Mouse (Mus musculus): ENCODE results near the gene Bloc1s3. TPM values are rescaled to one million over a fixed set of nuclear protein-coding genes. Genes with fewer than 3 reads are reported as not detected.

The Bloc1s3 gene
- total and polyA plus RNA-seq, 3 experiments: 4.9 to 8.0 (median 6.7) TPM

DNA sequence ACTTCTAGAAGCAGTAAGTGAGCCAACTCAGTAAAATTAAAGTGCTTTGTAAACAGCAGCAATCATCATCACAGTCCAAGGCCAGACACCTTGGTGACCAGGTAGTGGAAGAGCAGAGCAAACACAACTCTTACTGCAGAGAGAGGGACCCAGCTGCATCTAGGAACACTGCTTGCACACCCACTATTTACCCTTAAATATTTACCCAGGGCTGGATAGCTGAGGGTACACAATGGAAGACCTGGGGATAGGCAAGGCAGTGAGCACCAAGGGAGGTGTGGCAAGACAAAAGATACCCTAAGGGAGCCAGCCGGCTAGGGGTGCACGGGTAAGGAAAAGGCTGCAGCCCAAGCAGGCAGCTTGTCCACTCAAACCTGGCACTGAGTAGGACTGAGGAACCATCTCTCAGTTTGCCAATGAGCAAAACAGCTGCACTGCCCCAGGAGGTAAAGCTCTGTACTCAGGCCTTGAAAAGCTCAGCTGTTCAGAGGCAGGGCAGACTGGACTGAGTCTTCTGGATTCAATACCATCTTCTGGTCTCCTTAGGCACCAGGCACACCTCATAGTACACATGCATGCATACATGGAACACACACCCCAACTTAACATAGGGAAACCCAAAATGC lies 39.3 kb upstream of the Bloc1s3 start:
- in situ Hi-C loops (cut with MboI; ENCODE audit: low pct_ligation_motif_present, low pct_unique_long_range_greater_than_20kb, low sequenced_read_pairs): no loop called here
- dilution Hi-C loops (cut with MboI; ENCODE audit: extremely low pct_ligation_motif_present, extremely low pct_unique_long_range_greater_than_20kb, low sequenced_read_pairs): no loop called here
- Histone ChIP-seq H3K9ac (ENCODE audit: insufficient read depth, low read depth) (no peak overlapping the region), H3K79me2 (replicated peaks; ENCODE audit: control insufficient read depth, extremely low read depth, insufficient read depth, poor library complexity, severe bottlenecking) (peaks cover 25% of the 10 kb centered on the region), H3K27ac (ENCODE audit: insufficient read depth, low read depth) (no peak overlapping the region), H3K27me3 (replicated peaks) (no peaks in the 10 kb centered on the region), H3K4me1 (ENCODE audit: control insufficient read depth in 1 of 2, insufficient read depth in 2 of 2) (peaks cover 0 to 27% of the 10 kb centered on the region in 2 experiments; a peak in 2 of 4 replicates), H3K4me3 (replicated peaks in 1 of 3; ENCODE audit: low read depth in 2 of 3, low read length in 2 of 3, poor library complexity in 1 of 3) (no peak overlapping the region), H3K36me3 (replicated peaks in 1 of 2; ENCODE audit: control insufficient read depth in 1 of 2, insufficient read depth in 1 of 2, low read length in 1 of 2) (peaks cover 16 to 86% of the 10 kb centered on the region in 2 experiments), H3K4me2 (ENCODE audit: insufficient read depth, low read depth, poor library complexity, severe bottlenecking) (no peak overlapping the region), H3K9me3 (replicated peaks; ENCODE audit: low read length) (no peaks in the 10 kb centered on the region)
- no peak for TF ChIP-seq BHLHE40 (IDR thresholded peaks at IDR 0.05; ENCODE audit: low read depth, low read length)
- TF ChIP-seq JUND (conservative IDR thresholded peaks at IDR 0.05; ENCODE audit: low read depth, low read length): no peak
- TF ChIP-seq ZMIZ1 (IDR thresholded peaks at IDR 0.05; ENCODE audit: low read depth, low read length): no peak
- no peak for TF ChIP-seq GABPA (IDR thresholded peaks at IDR 0.05; ENCODE audit: insufficient replicate concordance, low read depth, low read length)
- TF ChIP-seq UBTF (IDR thresholded peaks at IDR 0.05; ENCODE audit: low read depth, low read length): no peak
- TF ChIP-seq CHD1 (IDR thresholded peaks at IDR 0.05; ENCODE audit: low read depth, low read length): no peak
- no peak for TF ChIP-seq SIN3A (IDR thresholded peaks at IDR 0.05; ENCODE audit: low read length)
- TF ChIP-seq RAD21 (IDR thresholded peaks at IDR 0.05; ENCODE audit: low read depth, low read length): no peak
- TF ChIP-seq E2F4 (IDR thresholded peaks at IDR 0.05; ENCODE audit: insufficient replicate concordance, low read depth, low read length): no peak
- no peak for TF ChIP-seq ZNF384 (IDR thresholded peaks at IDR 0.05; ENCODE audit: low read depth, low read length)
- no peak for TF ChIP-seq JUN (IDR thresholded peaks at IDR 0.05; ENCODE audit: insufficient read depth, low read depth, low read length)
- TF ChIP-seq MAX (IDR thresholded peaks at IDR 0.05; ENCODE audit: low read length): no peak
- no peak for TF ChIP-seq TCF12 (IDR thresholded peaks at IDR 0.05; ENCODE audit: low read depth, low read length)
- no peak for TF ChIP-seq ZC3H11A (IDR thresholded peaks at IDR 0.05; ENCODE audit: low read depth, low read length)
- TF ChIP-seq NRF1 (IDR thresholded peaks at IDR 0.05; ENCODE audit: low read depth, low read length): no peak
- TF ChIP-seq IRF4 (IDR thresholded peaks at IDR 0.05; ENCODE audit: low read depth, low read length): no peak
- no peak for TF ChIP-seq ELF1 (IDR thresholded peaks at IDR 0.05; ENCODE audit: low read depth, low read length)
- TF ChIP-seq CTCF (conservative IDR thresholded peaks at IDR 0.05 in 1 of 2, IDR thresholded peaks at IDR 0.05 in 1 of 2; ENCODE audit: low read depth in 2 of 2, low read length in 2 of 2): no peak
- TF ChIP-seq ZKSCAN1 (IDR thresholded peaks at IDR 0.05; ENCODE audit: borderline replicate concordance, low read depth, low read length): no peak
- no peak for TF ChIP-seq CHD2 (IDR thresholded peaks at IDR 0.05; ENCODE audit: low read length)
- no peak for DNase-seq (ENCODE audit: extremely low read depth)

DNA sequence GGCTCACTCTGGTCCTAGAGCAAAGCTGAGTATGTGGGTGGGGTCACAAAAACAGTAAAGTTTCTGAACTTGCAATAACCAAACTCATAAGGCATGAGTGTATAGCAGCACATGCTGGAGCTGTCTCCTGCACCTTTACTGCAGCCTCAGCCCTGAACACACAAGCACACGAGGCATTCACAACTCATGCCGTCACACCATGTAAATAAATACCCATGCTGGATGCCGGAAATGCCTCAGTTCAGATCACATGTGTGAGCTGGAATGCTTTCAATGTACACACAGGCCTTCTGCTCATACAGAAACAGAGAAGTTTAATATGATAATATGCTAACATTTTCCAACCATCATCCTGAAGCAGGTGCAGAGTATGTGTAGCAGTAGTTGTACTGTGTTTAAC lies 37.8 kb upstream of the Bloc1s3 start:
- Histone ChIP-seq H3K9ac (ENCODE audit: insufficient read depth, low read depth) (no peak overlapping the region), H3K27me3 (replicated peaks) (no peaks in the 10 kb centered on the region), H3K4me1 (ENCODE audit: control insufficient read depth in 1 of 2, insufficient read depth in 2 of 2) (peaks cover 3 to 42% of the 10 kb centered on the region in 2 experiments; a peak in 2 of 4 replicates), H3K9me3 (replicated peaks; ENCODE audit: low read length) (no peaks in the 10 kb centered on the region), H3K4me2 (ENCODE audit: insufficient read depth, low read depth, poor library complexity, severe bottlenecking) (no peak overlapping the region), H3K27ac (ENCODE audit: insufficient read depth, low read depth) (no peak overlapping the region), H3K36me3 (replicated peaks in 1 of 2; ENCODE audit: control insufficient read depth in 1 of 2, insufficient read depth in 1 of 2, low read length in 1 of 2) (peaks cover 9 to 86% of the 10 kb centered on the region in 2 experiments), H3K79me2 (replicated peaks; ENCODE audit: control insufficient read depth, extremely low read depth, insufficient read depth, poor library complexity, severe bottlenecking) (peaks cover 17% of the 10 kb centered on the region), H3K4me3 (replicated peaks in 1 of 3; ENCODE audit: low read depth in 2 of 3, low read length in 2 of 3, poor library complexity in 1 of 3) (no peak overlapping the region)
- TF ChIP-seq JUN (IDR thresholded peaks at IDR 0.05; ENCODE audit: insufficient read depth, low read depth, low read length): no peak
- TF ChIP-seq MAFK (IDR thresholded peaks at IDR 0.05; ENCODE audit: insufficient replicate concordance, low read length): no peak
- TF ChIP-seq ELF1 (IDR thresholded peaks at IDR 0.05; ENCODE audit: low read depth, low read length): no peak
- in situ Hi-C loops (cut with MboI; ENCODE audit: low pct_ligation_motif_present, low pct_unique_long_range_greater_than_20kb, low sequenced_read_pairs): no loop called here
- dilution Hi-C loops (cut with MboI; ENCODE audit: extremely low pct_ligation_motif_present, extremely low pct_unique_long_range_greater_than_20kb, low sequenced_read_pairs): no loop called here
- DNase-seq (ENCODE audit: extremely low read depth): no peak

Data from CH12.LX (cell line).